Mouse (Mus musculus): ENCODE measurements around the gene Csk.

GRCm38 (mm10) chr9:57597265-57597664 is 56.2 kb downstream of the Csk start:
- TF ChIP-seq POLR2A (IDR thresholded peaks at IDR 0.05; ENCODE audit: low read depth, low read length) (no peak), CTCF (IDR thresholded peaks at IDR 0.05; ENCODE audit: borderline replicate concordance, insufficient read depth, low read length) (no peak)

All from embryonic fibroblast, embryonic 13.5 days (primary cell).